11 mouse cellular contexts compared by ENCODE assay signal in genomic region chr11:68863631-68864091, GRCm38 (mm10). TPM values are rescaled to one million over a fixed set of nuclear protein-coding genes. Genes with fewer than 3 reads are reported as not detected.
DNase-seq lines count a peak whose midpoint lies in the region; ATAC-seq and TF ChIP-seq lines count a peak whose summit lies in the region.
"Had no signal": no experiment of that assay in that cellular context is flagged by ENCODE, and none has a peak within 500 bp of the region (broad histone marks: within the 10 kb centered on the region; RNA-seq: fewer than 3 reads in every experiment).

No protein-coding gene starts in this region.

- H3K36me3 ChIP-seq in heart, embryonic 13.5 days, result no peaks in the 10 kb centered on the region
- H3K36me3 ChIP-seq in heart, embryonic 11.5 days (ENCODE audit: control insufficient read depth, insufficient read depth, low read length), result no peaks in the 10 kb centered on the region
- no peaks in the 10 kb centered on the region for H3K36me3 ChIP-seq in midbrain, embryonic 14.5 days (ENCODE audit: control insufficient read depth, insufficient read depth, low read length)
- H3K36me3 ChIP-seq: neural tube, embryonic 13.5 days had no signal

- H3K4me2 ChIP-seq in heart, embryonic 13.5 days, result no peak overlapping the region
- H3K4me2 ChIP-seq in heart, embryonic 11.5 days, result no peak overlapping the region
- H3K4me2 ChIP-seq in midbrain, embryonic 14.5 days (ENCODE audit: low read length), result no peak overlapping the region
- H3K4me2 ChIP-seq: neural tube, embryonic 13.5 days had no signal

- no peaks in the 10 kb centered on the region for H3K9me3 ChIP-seq in heart, embryonic 13.5 days
- no peaks in the 10 kb centered on the region for H3K9me3 ChIP-seq in heart, embryonic 11.5 days (replicated peaks; ENCODE audit: control insufficient read depth, low read length)
- H3K9me3 ChIP-seq in midbrain, embryonic 14.5 days (ENCODE audit: control insufficient read depth, low read length), result no peaks in the 10 kb centered on the region
- H3K9me3 ChIP-seq: neural tube, embryonic 13.5 days had no signal

- H3K27ac ChIP-seq in heart, embryonic 13.5 days (replicated peaks), result no peak overlapping the region
- no peak overlapping the region for H3K27ac ChIP-seq in heart, embryonic 11.5 days (ENCODE audit: low read depth, low read length)
- H3K27ac ChIP-seq in bone marrow macrophage, adult 2 months (ENCODE audit: insufficient read depth, low read depth, low read length), result peak overlapping the region; percentile 56
- no peak overlapping the region for H3K27ac ChIP-seq in midbrain, embryonic 14.5 days (replicated peaks; ENCODE audit: low read depth, low read length)
- H3K27ac ChIP-seq: neural tube, embryonic 13.5 days had no signal

- no peak for TF ChIP-seq CTCF in bone marrow macrophage, adult 2 months (IDR thresholded peaks at IDR 0.05; ENCODE audit: low read depth, low read length)

- no peak for TF ChIP-seq POLR2A in bone marrow macrophage, adult 2 months (IDR thresholded peaks at IDR 0.05; ENCODE audit: borderline replicate concordance, low read depth, low read length)

- peaks cover 33% of the 10 kb centered on the region for H3K4me1 ChIP-seq in heart, embryonic 13.5 days
- H3K4me1 ChIP-seq in heart, embryonic 11.5 days (ENCODE audit: control insufficient read depth, insufficient read depth, low read length), result no peaks in the 10 kb centered on the region; the same call in 1 of the 2 replicates
- H3K4me1 ChIP-seq in bone marrow macrophage, adult 2 months (ENCODE audit: control insufficient read depth, insufficient read depth, low read length), result peaks cover 35% of the 10 kb centered on the region
- H3K4me1 ChIP-seq in midbrain, embryonic 14.5 days (ENCODE audit: control insufficient read depth, insufficient read depth, low read length), result no peaks in the 10 kb centered on the region
- H3K4me1 ChIP-seq: neural tube, embryonic 13.5 days had no signal

- ATAC-seq in heart, embryonic 13.5 days (ENCODE audit: extremely low read depth, insufficient number of reproducible peaks, low FRiP score, low TSS enrichment), result no peak
- no peak for ATAC-seq in heart, embryonic 11.5 days (replicated peaks; ENCODE audit: insufficient number of reproducible peaks, low FRiP score, low TSS enrichment)
- no peak for ATAC-seq in inflammation-experienced regulatory T-cells, adult 6 months
- ATAC-seq in midbrain, embryonic 14.5 days (ENCODE audit: low FRiP score, low TSS enrichment), result no peak

- 69% methylated on average over 4 of the region's 4 CpGs for WGBS in heart, embryonic 13.5 days
- 60% methylated on average over 4 of the region's 4 CpGs for WGBS in heart, embryonic 11.5 days (ENCODE audit: insufficient replicate concordance)
- 77% methylated on average over 4 of the region's 4 CpGs for WGBS in midbrain, embryonic 14.5 days

- H3K4me3 ChIP-seq in heart, embryonic 13.5 days, result no peak overlapping the region
- no peak overlapping the region for H3K4me3 ChIP-seq in heart, embryonic 11.5 days (ENCODE audit: low read depth, low read length)
- H3K4me3 ChIP-seq in bone marrow macrophage, adult 2 months (ENCODE audit: insufficient read depth, low read length), result peak overlapping the region; percentile 44
- no peak overlapping the region for H3K4me3 ChIP-seq in midbrain, embryonic 14.5 days (replicated peaks; ENCODE audit: low read depth, low read length)
- H3K4me3 ChIP-seq: neural tube, embryonic 13.5 days had no signal

- peak; percentile 88 for DNase-seq in 416B (ENCODE audit: low read depth)
- DNase-seq in lung, postnatal 4 days, result peak; percentile 30 to 47
- DNase-seq in cerebellum, postnatal 4 days (ENCODE audit: low spot score in 2 of 2), result no peak
- no peak for DNase-seq in midbrain, embryonic 14.5 days
- DNase-seq: cerebellum, adult 9-10 months; right cerebral cortex, postnatal 4 days had no signal

- no peaks in the 10 kb centered on the region for H3K27me3 ChIP-seq in heart, embryonic 13.5 days (replicated peaks)
- no peaks in the 10 kb centered on the region for H3K27me3 ChIP-seq in heart, embryonic 11.5 days (ENCODE audit: control insufficient read depth, insufficient read depth, low read length)
- H3K27me3 ChIP-seq in midbrain, embryonic 14.5 days (ENCODE audit: control insufficient read depth, insufficient read depth, low read length), result no peaks in the 10 kb centered on the region
- H3K27me3 ChIP-seq: neural tube, embryonic 13.5 days had no signal

- H3K9ac ChIP-seq in heart, embryonic 13.5 days, result 0 out of 2 replicates have a peak overlapping the region, but pooled peaks have one; percentile 33
- H3K9ac ChIP-seq in heart, embryonic 11.5 days (ENCODE audit: low read depth, low read length), result no peak overlapping the region
- no peak overlapping the region for H3K9ac ChIP-seq in midbrain, embryonic 14.5 days (replicated peaks; ENCODE audit: low read length)
- H3K9ac ChIP-seq: neural tube, embryonic 13.5 days had no signal

RNA-seq across cellular contexts. Expression of gene Ndel1, which starts 8.0 kb away (rescaled TPM):
- polyA plus RNA-seq in heart, embryonic 13.5 days (2015; fragmentation: Nextera tagmentation; extraction: Ambion mirVana), result 56.7 and 61.6 TPM in 2 replicates
- 52.5 and 59.9 TPM in 2 replicates for polyA plus RNA-seq in heart, embryonic 11.5 days (2014; fragmentation: Nextera tagmentation; extraction: Ambion mirVana)
- polyA plus RNA-seq in bone marrow macrophage, adult 2 months (2012; ENCODE audit: insufficient read depth, insufficient read length, missing spikeins), result 63.4 and 64.6 TPM in 2 replicates
- polyA plus RNA-seq in inflammation-experienced regulatory T-cells, adult 6 months (2017; shearing (Covaris generic)), result 10 to 100 TPM; 30.8 to 36.0 (median 32.1) TPM
- 67.4 and 86.3 TPM in 2 replicates for polyA plus RNA-seq in midbrain, embryonic 14.5 days (2014; fragmentation: Nextera tagmentation; extraction: Ambion mirVana)

RNA-seq across cellular contexts. Expression of gene Rnf222, which starts 24.7 kb away (rescaled TPM):
- polyA plus RNA-seq in heart, embryonic 13.5 days (2015; fragmentation: Nextera tagmentation; extraction: Ambion mirVana), result 0.14 and 0.15 TPM in 2 replicates
- 0.11 and 0.18 TPM in 2 replicates for polyA plus RNA-seq in heart, embryonic 11.5 days (2014; fragmentation: Nextera tagmentation; extraction: Ambion mirVana)
- not detected in 2 replicates for polyA plus RNA-seq in bone marrow macrophage, adult 2 months (2012; ENCODE audit: insufficient read depth, insufficient read length, missing spikeins)
- polyA plus RNA-seq in inflammation-experienced regulatory T-cells, adult 6 months (2017; shearing (Covaris generic)), result not detected
- not detected in 2 replicates for polyA plus RNA-seq in midbrain, embryonic 14.5 days (2014; fragmentation: Nextera tagmentation; extraction: Ambion mirVana)
- polyA plus RNA-seq: neural tube, embryonic 13.5 days had no signal

RNA-seq across cellular contexts. Expression of gene Rpl26, which starts 37.7 kb away (rescaled TPM):
- polyA plus RNA-seq in heart, embryonic 13.5 days (2015; fragmentation: Nextera tagmentation; extraction: Ambion mirVana), result 640 and 686 TPM in 2 replicates
- 719 and 795 TPM in 2 replicates for polyA plus RNA-seq in heart, embryonic 11.5 days (2014; fragmentation: Nextera tagmentation; extraction: Ambion mirVana)
- polyA plus RNA-seq in bone marrow macrophage, adult 2 months (2012; ENCODE audit: insufficient read depth, insufficient read length, missing spikeins), result 2,262 and 2,432 TPM in 2 replicates
- polyA plus RNA-seq in inflammation-experienced regulatory T-cells, adult 6 months (2017; shearing (Covaris generic)), result 1,000 to 10,000 TPM; 1,371 to 2,270 (median 2,196) TPM
- 670 and 732 TPM in 2 replicates for polyA plus RNA-seq in midbrain, embryonic 14.5 days (2014; fragmentation: Nextera tagmentation; extraction: Ambion mirVana)

Comparison
In these comparisons a context has a peak if more than half of its experiments do, and no peak if none do; other contexts are left out.
1. DNase-seq: peak in 416B (single experiment) and lung, postnatal 4 days (2 of 2); none in cerebellum, postnatal 4 days (0 of 2) and midbrain, embryonic 14.5 days (single experiment).